Mouse (Mus musculus): ENCODE measurements around the gene Slc6a20b. TPM values are rescaled to one million over a fixed set of nuclear protein-coding genes. Genes with fewer than 3 reads are reported as not detected.

Slc6a20b gene
- polyA plus RNA-seq, 1 experiment from 2014 or later = 0.25 TPM

- no peak overlapping the region for H3K9ac ChIP-seq (ENCODE audit: low read length)
- no peaks in the 10 kb centered on the region for H3K9me3 ChIP-seq (replicated peaks; ENCODE audit: control insufficient read depth, low read length)
- WGBS = 63% methylated on average over 2 of the region's 2 CpGs
Measured at GRCm38 (mm10) chr9:123649785-123650511, 17.6 kb upstream of the Slc6a20b start.

GRCm38 (mm10) chr9:123640106-123640505, 7.7 kb upstream of the Slc6a20b start:
- Histone ChIP-seq H3K27ac (ENCODE audit: low read length) (no peak overlapping the region), H3K36me3 (ENCODE audit: control insufficient read depth, insufficient read depth) (no peaks in the 10 kb centered on the region), H3K9ac (ENCODE audit: low read length) (no peak overlapping the region), H3K4me1 (ENCODE audit: control insufficient read depth, insufficient read depth, low read length) (no peaks in the 10 kb centered on the region), H3K4me2 (ENCODE audit: low read depth, low read length) (no peak overlapping the region), H3K27me3 (ENCODE audit: control insufficient read depth, insufficient read depth, low read length) (no peaks in the 10 kb centered on the region), H3K4me3 (ENCODE audit: low read length) (no peak overlapping the region), H3K9me3 (replicated peaks; ENCODE audit: control insufficient read depth, low read length) (no peaks in the 10 kb centered on the region)
- 84% methylated on average over 1 of the region's 1 CpGs for WGBS
- no peak for ATAC-seq (replicated peaks; ENCODE audit: extremely low read depth, insufficient read depth, low FRiP score)

More at GRCm38 (mm10) chr9:123649785-123650511, 17.6 kb upstream of the Slc6a20b start:
- ATAC-seq (replicated peaks; ENCODE audit: extremely low read depth, insufficient read depth, low FRiP score) = no peak
- Histone ChIP-seq H3K4me1 (ENCODE audit: control insufficient read depth, insufficient read depth, low read length) (no peaks in the 10 kb centered on the region), H3K27me3 (ENCODE audit: control insufficient read depth, insufficient read depth, low read length) (no peaks in the 10 kb centered on the region), H3K27ac (ENCODE audit: low read length) (no peak overlapping the region), H3K4me3 (ENCODE audit: low read length) (no peak overlapping the region), H3K4me2 (ENCODE audit: low read depth, low read length) (no peak overlapping the region), H3K36me3 (ENCODE audit: control insufficient read depth, insufficient read depth) (no peaks in the 10 kb centered on the region)

GRCm38 (mm10) chr9:123638668-123639089, 6.3 kb upstream of the Slc6a20b start:
- no peak overlapping the region for H3K9ac ChIP-seq (ENCODE audit: low read length)
- H3K27me3 ChIP-seq (ENCODE audit: control insufficient read depth, insufficient read depth, low read length) = no peaks in the 10 kb centered on the region
- no peaks in the 10 kb centered on the region for H3K4me1 ChIP-seq (ENCODE audit: control insufficient read depth, insufficient read depth, low read length)
- ATAC-seq (replicated peaks; ENCODE audit: extremely low read depth, insufficient read depth, low FRiP score) = no peak
- no peaks in the 10 kb centered on the region for H3K36me3 ChIP-seq (ENCODE audit: control insufficient read depth, insufficient read depth)
- WGBS = 45% methylated on average over 1 of the region's 1 CpGs
- H3K4me2 ChIP-seq (ENCODE audit: low read depth, low read length) = no peak overlapping the region
- H3K4me3 ChIP-seq (ENCODE audit: low read length) = no peak overlapping the region
- no peaks in the 10 kb centered on the region for H3K9me3 ChIP-seq (replicated peaks; ENCODE audit: control insufficient read depth, low read length)
- H3K27ac ChIP-seq (ENCODE audit: low read length) = no peak overlapping the region

- H3K27me3 ChIP-seq (ENCODE audit: control insufficient read depth, insufficient read depth, low read length) = no peaks in the 10 kb centered on the region
- H3K9ac ChIP-seq (ENCODE audit: low read length) = no peak overlapping the region
- no peak for ATAC-seq (replicated peaks; ENCODE audit: extremely low read depth, insufficient read depth, low FRiP score)
- H3K4me1 ChIP-seq (ENCODE audit: control insufficient read depth, insufficient read depth, low read length) = no peaks in the 10 kb centered on the region
- no peaks in the 10 kb centered on the region for H3K36me3 ChIP-seq (ENCODE audit: control insufficient read depth, insufficient read depth)
- H3K9me3 ChIP-seq (replicated peaks; ENCODE audit: control insufficient read depth, low read length) = no peaks in the 10 kb centered on the region
- no peak overlapping the region for H3K4me2 ChIP-seq (ENCODE audit: low read depth, low read length)
- no peak overlapping the region for H3K4me3 ChIP-seq (ENCODE audit: low read length)
- H3K27ac ChIP-seq (ENCODE audit: low read length) = no peak overlapping the region
Measured at GRCm38 (mm10) chr9:123638231-123638630, 5.9 kb upstream of the Slc6a20b start.

GRCm38 (mm10) chr9:123636771-123637170, 4.4 kb upstream of the Slc6a20b start:
- Histone ChIP-seq H3K4me2 (ENCODE audit: low read depth, low read length) (no peak overlapping the region), H3K4me3 (ENCODE audit: low read length) (no peak overlapping the region), H3K9me3 (replicated peaks; ENCODE audit: control insufficient read depth, low read length) (no peaks in the 10 kb centered on the region), H3K27me3 (ENCODE audit: control insufficient read depth, insufficient read depth, low read length) (no peaks in the 10 kb centered on the region), H3K9ac (ENCODE audit: low read length) (no peak overlapping the region), H3K27ac (ENCODE audit: low read length) (no peak overlapping the region), H3K4me1 (ENCODE audit: control insufficient read depth, insufficient read depth, low read length) (no peaks in the 10 kb centered on the region), H3K36me3 (ENCODE audit: control insufficient read depth, insufficient read depth) (no peaks in the 10 kb centered on the region)
- ATAC-seq (replicated peaks; ENCODE audit: extremely low read depth, insufficient read depth, low FRiP score) = no peak
- 60% methylated on average over 5 of the region's 5 CpGs for WGBS

- Histone ChIP-seq H3K27me3 (ENCODE audit: control insufficient read depth, insufficient read depth, low read length) (no peaks in the 10 kb centered on the region), H3K36me3 (ENCODE audit: control insufficient read depth, insufficient read depth) (no peaks in the 10 kb centered on the region), H3K27ac (ENCODE audit: low read length) (no peak overlapping the region), H3K4me2 (ENCODE audit: low read depth, low read length) (no peak overlapping the region), H3K9ac (ENCODE audit: low read length) (no peak overlapping the region), H3K9me3 (replicated peaks; ENCODE audit: control insufficient read depth, low read length) (no peaks in the 10 kb centered on the region), H3K4me1 (ENCODE audit: control insufficient read depth, insufficient read depth, low read length) (no peaks in the 10 kb centered on the region), H3K4me3 (ENCODE audit: low read length) (no peak overlapping the region)
- 90% methylated on average over 3 of the region's 3 CpGs for WGBS
- ATAC-seq (replicated peaks; ENCODE audit: extremely low read depth, insufficient read depth, low FRiP score) = no peak
Measured at GRCm38 (mm10) chr9:123632993-123633392, 628 bp upstream of the Slc6a20b start.

- H3K9me3 ChIP-seq (replicated peaks; ENCODE audit: control insufficient read depth, low read length) = no peaks in the 10 kb centered on the region
- H3K4me1 ChIP-seq (ENCODE audit: control insufficient read depth, insufficient read depth, low read length) = no peaks in the 10 kb centered on the region
- H3K4me2 ChIP-seq (ENCODE audit: low read depth, low read length) = no peak overlapping the region
- WGBS = 69% methylated on average over 3 of the region's 3 CpGs
- ATAC-seq (replicated peaks; ENCODE audit: extremely low read depth, insufficient read depth, low FRiP score) = no peak
- H3K9ac ChIP-seq (ENCODE audit: low read length) = no peak overlapping the region
- H3K27ac ChIP-seq (ENCODE audit: low read length) = no peak overlapping the region
- no peaks in the 10 kb centered on the region for H3K36me3 ChIP-seq (ENCODE audit: control insufficient read depth, insufficient read depth)
- H3K27me3 ChIP-seq (ENCODE audit: control insufficient read depth, insufficient read depth, low read length) = no peaks in the 10 kb centered on the region
- H3K4me3 ChIP-seq (ENCODE audit: low read length) = no peak overlapping the region
Measured at GRCm38 (mm10) chr9:123631666-123632065, 699 bp downstream of the Slc6a20b start.

GRCm38 (mm10) chr9:123625821-123626220, 6.5 kb downstream of the Slc6a20b start:
- ATAC-seq (replicated peaks; ENCODE audit: extremely low read depth, insufficient read depth, low FRiP score) = no peak
- H3K27ac ChIP-seq (ENCODE audit: low read length) = no peak overlapping the region

GRCm38 (mm10) chr9:123624741-123625140, 7.6 kb downstream of the Slc6a20b start:
- no peak overlapping the region for H3K9ac ChIP-seq (ENCODE audit: low read length)
- no peak overlapping the region for H3K27ac ChIP-seq (ENCODE audit: low read length)
- H3K36me3 ChIP-seq (ENCODE audit: control insufficient read depth, insufficient read depth) = no peaks in the 10 kb centered on the region
- no peak for ATAC-seq (replicated peaks; ENCODE audit: extremely low read depth, insufficient read depth, low FRiP score)
- no peaks in the 10 kb centered on the region for H3K27me3 ChIP-seq (ENCODE audit: control insufficient read depth, insufficient read depth, low read length)
- no peak overlapping the region for H3K4me3 ChIP-seq (ENCODE audit: low read length)
- 77% methylated on average over 2 of the region's 2 CpGs for WGBS
- H3K4me1 ChIP-seq (ENCODE audit: control insufficient read depth, insufficient read depth, low read length) = no peaks in the 10 kb centered on the region
- H3K9me3 ChIP-seq (replicated peaks; ENCODE audit: control insufficient read depth, low read length) = no peaks in the 10 kb centered on the region
- no peak overlapping the region for H3K4me2 ChIP-seq (ENCODE audit: low read depth, low read length)

More at GRCm38 (mm10) chr9:123625821-123626220, 6.5 kb downstream of the Slc6a20b start:
- H3K4me1 ChIP-seq (ENCODE audit: control insufficient read depth, insufficient read depth, low read length) = no peaks in the 10 kb centered on the region
- no peaks in the 10 kb centered on the region for H3K27me3 ChIP-seq (ENCODE audit: control insufficient read depth, insufficient read depth, low read length)
- no peak overlapping the region for H3K4me3 ChIP-seq (ENCODE audit: low read length)
- no peak overlapping the region for H3K9ac ChIP-seq (ENCODE audit: low read length)
- WGBS = 84% methylated on average over 11 of the region's 11 CpGs
- H3K4me2 ChIP-seq (ENCODE audit: low read depth, low read length) = no peak overlapping the region
- H3K36me3 ChIP-seq (ENCODE audit: control insufficient read depth, insufficient read depth) = no peaks in the 10 kb centered on the region
- no peaks in the 10 kb centered on the region for H3K9me3 ChIP-seq (replicated peaks; ENCODE audit: control insufficient read depth, low read length)

Data from heart, embryonic 16.5 days (tissue).